Mouse (Mus musculus): ENCODE data around the gene Med17.
A peak's percentile ranks its signal among the peaks of the same experiment; 100 is the strongest.
"Not testable (repeated sequence)": the region's sequence is repeated elsewhere in the genome, so short reads cannot be mapped to it uniquely, and the experiment has no call there.

Gene Med17

DNA sequence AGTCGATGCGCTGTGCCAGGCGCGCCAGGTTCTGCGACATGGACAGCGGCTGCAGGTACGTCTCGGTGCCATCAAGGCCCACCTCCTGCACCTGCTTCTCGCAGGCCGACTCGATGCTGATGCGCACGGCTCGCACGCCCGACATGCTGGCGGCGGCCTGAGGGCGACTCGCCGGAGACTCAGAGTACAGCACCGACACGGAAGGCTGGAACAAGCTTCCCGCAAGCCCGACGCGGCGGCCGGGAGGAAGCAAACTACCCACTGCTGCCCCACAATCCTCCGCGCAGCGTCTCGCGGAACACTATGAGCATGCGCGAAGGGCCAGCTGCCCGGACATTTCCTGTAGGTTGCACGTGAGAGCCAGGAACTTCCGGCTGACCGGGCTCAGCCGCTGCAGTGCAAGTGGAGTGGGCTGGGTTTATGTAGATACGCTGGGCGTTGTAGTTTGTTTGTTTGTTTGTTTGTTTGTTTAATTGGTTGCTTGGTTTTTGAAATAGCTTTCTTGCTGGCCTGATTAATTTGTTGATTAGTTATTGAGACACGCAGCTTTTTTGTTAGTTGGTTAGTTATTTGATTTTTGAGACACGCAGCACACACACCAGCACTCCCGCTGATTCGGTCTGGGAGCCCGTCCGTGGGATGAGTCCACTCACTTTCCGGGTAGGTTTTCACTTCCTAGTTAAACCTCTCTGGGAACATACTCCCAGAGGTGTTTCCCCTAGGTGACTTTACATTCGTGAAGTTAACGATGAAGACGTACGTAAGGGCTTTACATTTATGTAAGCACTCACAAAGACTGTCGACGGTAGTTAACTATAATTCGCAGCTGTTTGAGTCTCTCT, at the start of gene Med17:
Med17 (minus strand) TSS at position 283 of the 842 bp plus-strand sequence.
- peak; percentile 88 to 92 for DNase-seq (ENCODE audit: low spot score in 2 of 2)

DNA sequence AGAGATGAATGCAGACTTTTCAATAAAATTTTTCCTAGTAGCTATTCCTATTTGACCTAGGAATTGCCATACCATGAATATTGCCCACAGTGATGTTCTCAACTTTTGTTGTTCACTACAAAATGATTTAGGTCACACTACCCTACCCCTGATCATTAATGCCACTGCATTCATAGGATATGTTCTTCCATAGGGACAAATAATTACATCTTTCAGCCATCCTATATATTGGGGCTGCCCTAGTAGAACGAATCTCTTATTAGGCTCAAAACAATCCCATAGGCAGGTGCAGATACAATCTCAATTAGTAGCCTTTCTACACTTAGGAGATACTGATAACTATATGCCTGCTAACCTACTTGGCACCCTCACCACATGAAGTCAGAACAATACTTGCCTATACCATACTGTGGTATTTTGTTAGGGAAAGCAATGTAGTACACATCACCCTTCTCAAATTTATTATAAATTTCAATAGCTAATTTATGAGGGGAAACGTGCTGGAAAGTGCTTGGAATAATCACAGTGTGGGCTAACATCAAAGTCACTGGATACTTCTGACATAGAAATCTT, 38.5 kb upstream of the Med17 start:
- no peak for DNase-seq (ENCODE audit: low spot score in 2 of 2)

- DNase-seq (ENCODE audit: low spot score in 2 of 2) = no peak
Observed at GRCm38 (mm10) chr9:15317223-15318169, 37.8 kb upstream of the Med17 start.

GRCm38 (mm10) chr9:15316296-15316695, 36.6 kb upstream of the Med17 start:
- DNase-seq (ENCODE audit: low spot score in 2 of 2) = not testable (repeated sequence)

- DNase-seq (ENCODE audit: low spot score in 2 of 2) = no peak
Observed at GRCm38 (mm10) chr9:15314619-15315018, 34.9 kb upstream of the Med17 start.

DNA sequence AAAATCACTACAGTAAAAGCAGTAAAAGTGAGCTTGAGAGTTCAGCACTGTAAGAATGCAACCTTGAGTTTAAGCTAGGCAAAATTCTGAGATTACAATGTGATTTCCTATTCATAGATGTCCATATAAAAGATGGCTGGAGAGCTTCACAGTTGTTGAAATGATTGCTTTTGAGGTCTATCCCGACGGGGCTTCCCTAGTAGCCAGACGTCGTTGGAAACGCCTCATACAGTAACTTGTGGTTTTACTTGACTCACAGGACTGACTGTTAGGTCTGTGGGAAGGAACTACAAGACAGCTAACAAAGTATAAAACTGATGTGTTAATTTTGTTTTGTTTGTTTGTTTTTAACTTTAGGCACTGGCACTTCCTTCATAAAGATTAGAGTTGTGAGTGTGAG, 33.9 kb upstream of the Med17 start:
- no peak for DNase-seq (ENCODE audit: low spot score in 2 of 2)

GRCm38 (mm10) chr9:15312054-15312735, 32.5 kb upstream of the Med17 start:
- no peak for DNase-seq (ENCODE audit: low spot score in 2 of 2)

DNA sequence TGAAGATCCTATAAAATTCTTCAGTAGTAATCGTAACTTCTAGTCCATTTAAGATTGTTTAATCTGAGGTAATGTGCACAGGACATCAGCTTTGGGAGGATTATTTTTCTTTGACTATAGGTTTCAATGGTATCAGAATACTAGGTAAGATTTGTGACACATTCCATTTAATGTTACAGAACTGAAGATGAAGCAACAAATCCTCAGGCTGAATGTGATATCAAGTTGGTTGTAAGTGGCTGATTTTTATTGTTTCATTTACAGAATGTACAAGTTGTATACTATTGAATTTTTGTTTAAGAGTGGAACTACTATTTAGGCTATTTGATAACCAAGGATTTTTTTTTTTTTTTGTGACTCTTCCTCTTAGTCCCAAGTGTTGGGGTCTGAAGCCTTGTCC, 30.4 kb upstream of the Med17 start:
- DNase-seq (ENCODE audit: low spot score in 2 of 2) = no peak

DNA sequence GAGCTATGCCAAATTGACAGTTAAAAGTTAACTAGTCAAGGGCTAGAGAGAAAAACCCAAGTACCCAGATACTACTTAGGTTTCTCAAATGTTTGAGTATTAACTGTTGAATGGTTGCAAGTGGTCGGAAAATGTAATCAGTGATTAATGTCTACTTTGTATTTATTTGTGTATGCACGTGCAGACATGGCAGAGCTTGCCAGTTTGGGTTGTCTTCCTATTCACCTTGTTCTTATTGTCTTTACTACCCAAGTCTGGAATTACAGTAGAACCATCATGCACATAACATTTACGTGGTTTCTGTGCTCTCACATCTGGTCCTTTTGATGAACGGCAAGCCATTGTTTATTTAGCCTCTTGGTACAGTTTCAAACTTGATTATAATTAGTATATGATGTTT, 29.7 kb upstream of the Med17 start:
- no peak for DNase-seq (ENCODE audit: low spot score in 2 of 2)

- DNase-seq (ENCODE audit: low spot score in 2 of 2) = no peak
Observed at GRCm38 (mm10) chr9:15308254-15308653, 28.5 kb upstream of the Med17 start.

- DNase-seq (ENCODE audit: low spot score in 2 of 2) = no peak
Observed at GRCm38 (mm10) chr9:15307257-15307656, 27.5 kb upstream of the Med17 start.

- no peak for DNase-seq (ENCODE audit: low spot score in 2 of 2)
Observed at GRCm38 (mm10) chr9:15306398-15307119, 26.8 kb upstream of the Med17 start, which contains the start of gene 4931406C07Rik. Gene 4931406C07Rik, minus strand, starts transcription at chr9:15306448.

- peak; percentile 95 to 99 for DNase-seq (ENCODE audit: low spot score in 2 of 2)
Observed at GRCm38 (mm10) chr9:15305503-15306397, 26.0 kb upstream of the Med17 start, which contains the start of gene Taf1d. Gene Taf1d, plus strand, starts transcription at chr9:15306214.

GRCm38 (mm10) chr9:15302881-15303280, 23.1 kb upstream of the Med17 start:
- DNase-seq (ENCODE audit: low spot score in 2 of 2) = no peak

DNA sequence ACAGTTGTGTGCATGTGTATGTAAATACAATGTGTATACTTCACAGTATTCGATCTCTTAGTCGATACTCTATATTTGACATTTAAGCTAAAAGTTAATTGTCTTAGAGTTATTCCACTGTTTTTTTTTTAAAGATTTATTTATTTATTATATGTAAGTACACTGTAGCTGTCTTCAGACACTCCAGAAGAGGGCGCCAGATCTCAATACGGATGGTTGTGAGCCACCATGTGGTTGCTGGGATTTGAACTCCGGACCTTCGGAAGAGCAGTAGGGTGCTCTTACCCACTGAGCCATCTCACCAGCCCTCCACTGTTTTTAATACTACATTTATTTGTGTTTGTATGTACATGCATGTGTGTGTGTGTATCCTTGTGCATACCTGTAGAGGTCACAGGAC, 22.3 kb upstream of the Med17 start:
- not testable (repeated sequence) for DNase-seq (ENCODE audit: low spot score in 2 of 2)

- DNase-seq (ENCODE audit: low spot score in 2 of 2) = no peak
Observed at GRCm38 (mm10) chr9:15301399-15301798, 21.7 kb upstream of the Med17 start.

DNA sequence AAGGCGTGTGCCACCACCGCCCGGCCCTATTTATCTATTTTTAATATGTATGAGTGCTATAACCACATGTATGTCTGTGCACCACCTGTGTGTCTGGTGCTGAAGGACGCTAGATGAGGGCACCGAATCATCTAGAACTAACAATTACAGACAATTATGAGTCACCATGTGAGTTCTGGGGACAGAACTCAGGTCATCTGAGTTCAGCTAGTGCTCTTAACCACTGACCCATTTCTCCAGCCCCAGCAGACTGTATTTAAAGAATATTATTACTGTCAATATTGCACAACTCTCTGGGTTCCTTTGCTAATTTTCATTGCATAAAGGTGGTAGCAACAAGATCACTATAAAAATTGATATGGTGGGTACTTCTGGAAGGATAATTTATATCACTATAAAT, 20.3 kb upstream of the Med17 start:
- DNase-seq (ENCODE audit: low spot score in 2 of 2) = no peak

DNA sequence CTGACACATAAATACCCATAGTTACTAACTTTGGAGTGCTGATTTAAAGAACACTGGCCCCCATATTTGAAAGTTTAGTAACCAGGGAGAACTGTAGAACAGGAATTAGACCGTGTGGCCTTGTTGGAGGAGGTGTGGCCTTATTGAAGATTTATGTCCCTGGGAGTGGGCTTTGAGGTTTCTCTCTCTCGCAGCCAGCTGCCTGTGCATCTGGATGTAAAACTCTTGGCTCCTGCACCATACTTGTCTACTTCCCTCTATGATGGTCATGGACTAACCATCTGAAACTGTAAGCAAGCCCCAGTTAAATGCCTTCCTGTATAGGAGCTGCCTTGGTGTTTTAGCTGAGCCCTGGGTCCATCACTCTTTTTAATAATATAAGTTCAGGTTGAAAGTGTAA, 18.7 kb upstream of the Med17 start:
- no peak for DNase-seq (ENCODE audit: low spot score in 2 of 2)

DNA sequence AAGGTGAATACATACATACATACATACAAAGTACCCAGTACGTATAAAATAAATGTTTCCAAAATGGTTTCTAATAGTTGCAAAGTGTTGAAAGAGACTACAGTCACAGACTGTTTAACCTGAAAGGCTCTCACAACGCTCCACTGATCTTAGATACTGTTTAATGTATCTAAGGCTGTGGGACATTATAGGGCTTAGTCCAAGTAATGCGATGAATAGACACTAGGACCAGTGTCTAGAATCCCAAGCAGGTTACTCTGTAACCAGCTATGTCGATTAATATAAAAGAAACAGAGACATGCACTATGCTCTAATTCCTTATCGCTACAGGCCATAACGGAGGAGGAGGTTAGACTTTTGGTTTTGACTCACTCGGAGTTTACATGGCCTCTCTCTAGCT, 17.4 kb upstream of the Med17 start:
- no peak for DNase-seq (ENCODE audit: low spot score in 2 of 2)

DNA sequence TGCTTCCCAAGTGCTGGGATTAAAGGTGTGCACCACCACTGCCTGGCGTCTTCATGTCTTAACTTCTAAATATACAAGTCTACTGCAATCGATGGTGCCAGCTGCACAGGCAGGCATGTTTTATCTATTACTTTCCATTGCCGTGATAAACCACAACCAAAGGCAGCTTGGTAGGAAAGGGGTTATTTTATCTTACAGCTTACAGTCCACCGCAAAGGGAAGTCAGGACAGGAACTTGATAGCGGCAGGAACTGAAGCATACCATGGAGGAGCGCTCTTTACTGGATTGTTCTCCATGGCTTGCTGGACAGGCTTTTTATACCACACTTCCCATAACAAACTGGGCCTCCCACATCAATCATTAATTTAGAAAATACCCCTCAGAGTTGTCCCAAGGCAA, 9.5 kb upstream of the Med17 start:
- no peak for DNase-seq (ENCODE audit: low spot score in 2 of 2)
